Mouse (Mus musculus): ENCODE measurements around the gene Cct8l1.

Gene Cct8l1

GRCm38 (mm10) chr5:25515767-25516166 lies at the start of gene Cct8l1:
Gene Cct8l1, plus strand, starts transcription at chr5:25516067.
- DNase-seq (ENCODE audit: low spot score in 2 of 2): no peak

GRCm38 (mm10) chr5:25472070-25472469 lies 43.8 kb upstream of the Cct8l1 start:
- DNase-seq (ENCODE audit: low spot score in 2 of 2): no peak

- no peak for DNase-seq (ENCODE audit: low spot score in 2 of 2)
Observed at GRCm38 (mm10) chr5:25475789-25476188, 40.1 kb upstream of the Cct8l1 start.

DNA sequence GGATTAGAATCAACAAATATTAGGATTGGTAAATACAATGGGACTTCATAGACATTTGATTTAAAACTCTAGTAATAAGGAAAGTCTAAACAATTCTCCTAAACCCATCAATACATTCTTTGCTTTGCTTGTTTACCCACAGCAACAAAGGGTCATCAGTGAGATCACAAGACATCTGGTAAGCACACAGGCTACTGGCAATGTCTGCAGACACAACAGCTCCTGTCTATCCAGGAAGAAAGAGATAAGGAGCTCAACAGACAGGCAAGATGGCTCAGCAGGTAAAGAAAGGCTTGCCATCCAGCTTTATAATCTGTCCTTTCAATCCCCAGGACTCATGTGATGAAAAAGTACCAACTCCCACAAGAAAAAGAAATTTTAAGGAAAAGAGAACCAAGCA lies 37.0 kb upstream of the Cct8l1 start:
- no peak for DNase-seq (ENCODE audit: low spot score in 2 of 2)

- DNase-seq (ENCODE audit: low spot score in 2 of 2): no peak
Observed at GRCm38 (mm10) chr5:25496652-25497051, 19.2 kb upstream of the Cct8l1 start.

DNA sequence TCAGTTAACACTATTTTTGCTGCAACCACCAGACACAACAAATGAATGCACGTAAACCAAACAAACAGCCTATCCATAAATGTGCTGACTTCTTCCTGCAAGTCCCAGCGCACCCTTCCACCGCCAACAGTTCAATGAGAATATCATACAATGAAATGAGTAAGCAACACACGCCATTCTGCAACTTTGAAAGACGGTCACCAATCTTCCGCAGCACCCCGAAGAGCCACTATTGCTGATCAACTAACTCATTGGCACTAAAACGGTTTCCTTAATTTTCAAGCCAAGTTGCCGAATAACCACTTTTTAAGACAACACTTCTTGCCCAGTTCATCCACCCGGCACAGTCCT lies 18.5 kb upstream of the Cct8l1 start:
- DNase-seq (ENCODE audit: low spot score in 2 of 2): peak in 1 of 2 experiments; percentile 36

DNA sequence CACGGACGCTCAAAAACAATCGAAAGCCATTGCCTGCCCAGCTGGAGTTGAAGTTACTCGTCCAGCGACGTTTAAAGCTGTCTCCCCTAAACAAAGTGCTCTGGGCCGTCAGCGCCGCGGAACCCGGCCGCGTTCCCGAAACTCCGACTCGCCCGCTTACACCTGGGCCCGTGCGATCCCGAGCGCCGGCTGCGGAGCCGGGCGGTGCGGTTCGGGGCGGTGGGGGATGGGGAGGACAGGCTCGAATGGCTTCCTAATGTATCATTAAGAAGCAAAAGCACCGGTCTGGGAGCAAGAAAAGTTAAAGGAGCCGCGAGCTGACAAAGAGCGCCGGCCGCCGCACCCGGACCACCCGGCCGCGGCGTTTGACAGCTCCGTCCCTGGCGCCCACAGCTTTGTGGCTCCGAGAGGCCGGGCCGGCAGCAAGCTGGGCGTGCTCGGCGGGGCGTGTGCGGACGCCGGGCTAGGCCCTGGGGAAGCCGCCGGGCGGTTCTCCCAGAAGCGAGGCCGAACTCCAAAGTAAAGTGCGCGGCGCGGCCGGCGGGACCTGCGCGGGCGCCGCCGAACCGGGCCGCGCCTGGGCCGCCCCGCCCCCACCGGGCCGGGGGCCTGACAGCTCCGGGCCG lies 18.0 kb upstream of the Cct8l1 start:
- DNase-seq (ENCODE audit: low spot score in 2 of 2): peak; percentile 76 to 78

DNA sequence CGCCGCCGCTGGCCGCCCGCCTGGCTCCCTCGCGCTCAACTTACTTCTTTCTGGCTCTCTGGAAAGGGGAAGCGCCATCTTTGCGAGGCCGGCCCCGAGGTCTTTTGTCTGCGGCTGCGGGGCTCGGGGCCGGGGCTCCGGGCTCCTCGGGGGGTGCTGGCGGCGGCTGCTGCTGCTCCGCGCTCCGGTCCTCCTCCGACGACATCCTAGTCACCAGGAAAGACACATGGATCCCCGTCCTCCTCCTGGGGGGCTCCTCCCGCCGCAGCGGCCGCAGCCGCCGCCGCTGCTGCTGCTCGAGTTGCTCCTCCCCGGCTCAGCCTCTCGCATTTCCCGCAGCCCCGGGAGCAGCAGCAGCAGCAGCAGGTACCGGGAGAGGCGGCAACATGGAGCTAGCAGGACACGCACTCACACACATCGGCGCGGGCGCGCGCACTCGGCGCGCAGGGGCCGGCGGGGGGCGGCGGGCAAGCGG lies 17.5 kb upstream of the Cct8l1 start, which contains the start of gene Kmt2c:
Kmt2c (minus strand) TSS at position 438 of the 475 bp plus-strand sequence.
- peak in 1 of 2 experiments; percentile 82 for DNase-seq (ENCODE audit: low spot score in 2 of 2)

- peak in 1 of 2 experiments; percentile 81 for DNase-seq (ENCODE audit: low spot score in 2 of 2)
Observed at GRCm38 (mm10) chr5:25498821-25499422, 16.9 kb upstream of the Cct8l1 start.

DNA sequence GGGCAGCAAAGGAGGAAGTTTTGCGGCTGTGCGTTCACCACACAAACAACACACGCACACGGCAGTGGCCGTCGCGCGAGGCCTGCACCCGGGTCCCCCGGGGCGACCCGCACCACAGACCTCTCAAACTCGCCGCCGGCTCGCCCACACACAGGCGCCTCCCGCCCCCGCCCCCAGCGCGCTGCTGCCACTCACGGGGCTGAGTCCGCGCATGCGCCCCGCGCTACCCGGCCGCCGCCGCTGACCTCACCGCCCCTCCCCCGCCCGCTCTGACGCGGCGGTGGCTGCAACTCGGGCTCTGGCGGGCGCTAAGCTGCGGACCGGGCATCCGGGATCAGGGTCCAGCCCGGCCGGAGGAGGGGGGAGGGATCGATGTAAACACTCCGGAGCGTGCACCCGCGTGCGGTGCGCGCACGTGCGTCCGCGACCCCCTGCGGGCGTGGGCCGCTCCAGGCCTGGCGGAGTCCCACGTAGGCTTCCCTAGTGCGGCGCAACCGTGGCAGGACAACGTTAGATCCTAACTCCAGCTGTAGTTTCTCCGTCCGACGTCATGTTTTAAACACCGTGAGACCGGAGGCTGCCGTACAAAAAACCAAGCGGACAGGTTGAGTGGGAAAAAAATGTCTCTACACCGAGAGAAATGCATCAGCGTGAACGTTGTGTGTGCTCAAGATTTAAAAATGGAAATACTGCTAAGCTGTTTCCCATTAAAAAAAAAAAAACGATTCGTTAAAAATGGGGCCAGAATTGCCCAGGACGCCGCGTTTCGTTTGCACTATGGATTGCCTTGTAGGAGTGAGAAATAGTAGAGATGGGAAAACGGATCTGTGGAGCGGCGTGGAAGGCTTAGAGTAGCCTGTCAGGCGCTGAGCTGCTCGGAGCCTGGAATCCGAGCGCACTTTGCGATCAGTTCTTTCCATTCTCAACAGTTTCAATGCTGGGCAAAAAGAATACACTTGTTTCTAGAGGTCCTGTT lies 16.2 kb upstream of the Cct8l1 start:
- peak; percentile 96 to 97 for DNase-seq (ENCODE audit: low spot score in 2 of 2)

DNA sequence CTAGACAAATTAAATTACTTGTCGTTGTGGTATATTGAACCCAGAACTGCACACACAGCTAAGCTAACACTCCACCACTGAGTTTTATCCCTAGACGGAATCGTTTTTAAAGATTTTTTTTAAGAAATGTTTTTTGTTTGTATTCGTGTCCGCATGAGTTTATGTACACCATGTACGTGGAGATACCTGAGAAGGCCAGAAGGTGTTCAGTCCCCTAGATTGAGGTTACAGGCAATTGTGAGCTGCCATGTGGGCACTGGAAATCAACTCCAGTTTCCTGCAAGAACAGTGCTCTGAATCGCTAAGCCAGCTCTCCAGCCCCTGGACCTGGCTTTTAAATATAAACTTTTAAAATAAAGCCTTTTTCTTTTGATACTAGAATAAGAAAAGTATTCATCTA lies 15.2 kb upstream of the Cct8l1 start:
- DNase-seq (ENCODE audit: low spot score in 2 of 2): no peak

DNA sequence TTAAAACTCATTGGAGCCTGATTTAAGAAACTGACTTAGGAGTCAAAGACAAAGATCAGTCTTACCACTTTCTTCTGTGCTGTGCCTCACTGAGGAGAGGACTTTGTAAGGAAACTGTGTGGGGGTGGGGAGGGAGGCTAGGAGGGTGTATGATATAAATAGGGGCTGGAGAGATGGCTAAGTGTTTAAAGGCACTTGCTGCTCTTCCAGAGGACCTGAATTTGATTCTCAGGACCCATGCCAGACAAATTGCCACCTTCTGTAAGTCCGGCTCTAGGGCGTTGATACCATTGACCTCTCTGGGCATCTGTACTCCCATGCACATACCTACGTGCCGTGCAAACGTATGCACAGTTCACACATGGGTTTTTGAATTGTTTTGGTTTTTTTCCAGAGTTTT lies 9.8 kb upstream of the Cct8l1 start:
- DNase-seq (ENCODE audit: low spot score in 2 of 2): no peak

- no peak for DNase-seq (ENCODE audit: low spot score in 2 of 2)
Observed at GRCm38 (mm10) chr5:25516301-25516895, 531 bp downstream of the Cct8l1 start.

DNA sequence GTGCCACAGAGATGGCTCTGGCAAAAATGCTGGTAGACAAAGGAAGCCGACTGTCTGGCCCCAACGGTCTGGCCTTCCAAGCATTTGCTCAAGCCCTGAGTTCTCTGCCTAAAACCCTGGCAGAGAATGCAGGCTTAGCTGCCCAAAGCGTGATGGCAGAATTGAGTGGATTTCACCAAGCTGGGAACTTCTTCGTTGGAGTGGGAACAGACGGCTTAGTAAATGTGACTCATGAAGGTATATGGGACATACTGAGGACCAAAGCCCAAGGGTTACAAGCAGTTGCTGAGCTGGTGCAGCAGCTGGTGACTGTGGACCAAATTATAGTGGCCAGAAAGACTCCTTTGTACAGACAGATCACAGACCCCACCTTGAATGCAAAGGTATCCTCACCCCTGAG lies 1.7 kb downstream of the Cct8l1 start:
- no peak for DNase-seq (ENCODE audit: low spot score in 2 of 2)

- DNase-seq (ENCODE audit: low spot score in 2 of 2): no peak
Observed at GRCm38 (mm10) chr5:25519820-25520219, 4.0 kb downstream of the Cct8l1 start.

DNA sequence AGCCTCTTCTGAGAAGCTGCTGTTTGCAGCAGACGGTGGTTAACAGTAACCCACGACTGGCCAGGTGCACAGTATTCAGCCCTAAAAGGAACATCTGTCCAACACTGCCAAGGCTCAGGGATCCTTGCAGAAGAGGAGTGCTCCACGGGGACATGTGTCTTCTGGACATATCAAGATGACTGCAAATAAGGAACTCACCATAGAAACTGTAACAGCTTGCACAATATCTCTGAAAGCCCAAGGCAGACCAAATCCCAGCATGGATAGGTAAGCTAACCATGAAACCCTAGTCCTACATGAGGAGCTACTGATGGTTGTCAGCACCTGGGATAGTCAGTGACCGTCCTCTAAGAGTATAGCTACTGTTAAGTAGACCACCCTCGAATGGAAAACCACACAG lies 5.6 kb downstream of the Cct8l1 start:
- no peak for DNase-seq (ENCODE audit: low spot score in 2 of 2)

DNA sequence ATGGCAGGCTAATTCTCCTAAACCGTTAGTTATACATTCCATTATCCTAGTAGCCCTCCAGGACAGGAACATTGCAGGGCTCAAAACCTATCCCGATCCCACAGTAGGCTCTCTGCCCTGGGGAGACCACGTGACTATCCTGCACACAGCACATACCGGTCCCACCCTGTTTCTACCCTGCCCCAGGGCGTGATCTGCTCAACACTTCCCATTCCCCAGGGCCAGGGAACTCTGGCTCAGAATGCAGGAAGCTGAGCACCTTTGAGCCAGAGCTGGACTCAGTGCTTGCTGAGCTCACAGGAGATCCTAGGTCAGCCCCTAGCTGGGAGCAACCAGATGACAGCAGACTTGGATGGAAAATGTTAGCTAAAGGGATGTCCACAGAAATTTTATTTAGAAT lies 10.2 kb downstream of the Cct8l1 start:
- no peak for DNase-seq (ENCODE audit: low spot score in 2 of 2)

- DNase-seq (ENCODE audit: low spot score in 2 of 2): no peak
Observed at GRCm38 (mm10) chr5:25526926-25527325, 11.1 kb downstream of the Cct8l1 start.

DNA sequence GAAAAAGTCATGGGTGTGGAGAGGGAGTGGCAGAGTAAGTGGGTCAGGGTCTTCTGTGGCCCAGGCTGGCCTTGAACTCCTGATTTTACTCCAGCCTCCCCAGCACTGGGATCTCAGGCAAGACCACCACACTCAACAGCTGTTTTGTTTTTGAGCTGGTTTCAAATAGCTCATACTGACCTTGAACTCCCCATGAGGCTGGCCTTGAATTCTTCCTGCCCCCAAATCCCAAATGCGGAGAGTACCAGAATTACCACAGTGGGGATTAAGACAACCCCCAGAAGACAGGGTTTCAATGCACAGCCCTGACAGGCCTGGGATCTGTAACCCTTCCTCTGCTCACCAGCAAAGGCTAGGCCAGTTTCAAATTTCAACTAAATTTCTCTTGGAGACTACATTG lies 12.1 kb downstream of the Cct8l1 start:
- DNase-seq (ENCODE audit: low spot score in 2 of 2): no peak

- peak in 1 of 2 experiments; percentile 27 for DNase-seq (ENCODE audit: low spot score in 2 of 2)
Observed at GRCm38 (mm10) chr5:25528851-25529528, 13.1 kb downstream of the Cct8l1 start.
